Mouse (Mus musculus) gastrocnemius, adult 2 months (tissue): Measurements from ENCODE around the gene Camkk1. TPM values are rescaled to one million over a fixed set of nuclear protein-coding genes. Genes with fewer than 3 reads are reported as not detected.

Experiments used
- DNase-seq: peaks from one replicate; pipeline ENCODE4 v3.0.0; 2022
- H3K27ac ChIP-seq: fragments of 200-600 bp; 2 replicates; pipeline ENCODE4 v1.8.1; 2022; ENCODE audit warnings: mild to moderate bottlenecking
- H3K4me3 ChIP-seq: fragments of 200-600 bp; 2 replicates; pipeline ENCODE4 v1.8.1; 2022; ENCODE audit warnings: mild to moderate bottlenecking, moderate library complexity
- CTCF ChIP-seq: fragments of 200-600 bp; IDR thresholded peaks from 2 replicates; pipeline ENCODE4 v1.8.1; 2022; ENCODE audit warnings: antibody characterized with exemption, mild to moderate bottlenecking, moderate library complexity
- intact Hi-C: fragments of 180-260 bp; cut with DNase I; formaldehyde crosslinking; loops from one replicate; pipeline ENCODE4 v1.15.1; 2025
- total RNA-seq, 2 experiments: library from RNA; stranded (reverse); gene quantifications; 2 replicates each; pipeline ENCODE4 v1.2.3; 2021

Gene Camkk1
- total RNA-seq, 2 experiments from 2014 or later, result 0.43 to 0.89 TPM

- intact Hi-C loops, result no loop called here
- no peak for DNase-seq
- H3K4me3 ChIP-seq, result no peak within 1 kb of the TSS; the same call in 1 of the 2 replicates
- H3K27ac ChIP-seq, result 0 out of 2 replicates have a peak within 1 kb of the TSS, but pooled peaks have one; percentile 20
- no peak for TF ChIP-seq CTCF
These were observed 20.0 kb upstream of the Camkk1 start, which contains the start of gene P2rx1 for GRCm38 (mm10) chr11:72998771-72999170. TSS of gene P2rx1 (plus strand) at chr11:72999103.

GRCm38 (mm10) chr11:73001029-73001428 lies 17.8 kb upstream of the Camkk1 start:
- peak; percentile 76 for DNase-seq

GRCm38 (mm10) chr11:73006377-73006776 lies 12.4 kb upstream of the Camkk1 start:
- peak; percentile 67 for DNase-seq
- peak; percentile 94 for TF ChIP-seq CTCF
- H3K27ac ChIP-seq, result no peak overlapping the region
- no peak overlapping the region for H3K4me3 ChIP-seq
- intact Hi-C loops, result loop anchor here (1.0 to 2.0 kb wide), 3 partner anchors 33 to 336 kb away; no protein-coding TSS in a partner anchor

More at GRCm38 (mm10) chr11:73001029-73001428, 17.8 kb upstream of the Camkk1 start:
- H3K4me3 ChIP-seq, result no peak overlapping the region
- intact Hi-C loops, result loop anchor here (1.0 to 5.0 kb wide), 2 partner anchors 59 to 75 kb away; no protein-coding TSS in a partner anchor
- H3K27ac ChIP-seq, result no peak overlapping the region
- TF ChIP-seq CTCF, result peak; percentile 94

GRCm38 (mm10) chr11:73007113-73007512 lies 11.7 kb upstream of the Camkk1 start:
- no peak for TF ChIP-seq CTCF
- DNase-seq, result no peak
- Histone ChIP-seq H3K4me3 (no peak overlapping the region), H3K27ac (no peak overlapping the region)
- intact Hi-C loops, result loop anchor here (2.0 kb wide), 2 partner anchors 42 to 336 kb away; no protein-coding TSS in a partner anchor

- peak; percentile 86 for TF ChIP-seq CTCF
- peak; percentile 74 for DNase-seq
- intact Hi-C loops, result loop anchor here (2.0 kb wide), 2 partner anchors 41 to 337 kb away; no protein-coding TSS in a partner anchor
- H3K27ac ChIP-seq, result no peak overlapping the region
- no peak overlapping the region for H3K4me3 ChIP-seq
These were observed 10.9 kb upstream of the Camkk1 start for GRCm38 (mm10) chr11:73007698-73008481.

- intact Hi-C loops, result no loop called here
- Histone ChIP-seq H3K4me3 (no peak overlapping the region), H3K27ac (no peak overlapping the region)
- no peak for TF ChIP-seq CTCF
- no peak for DNase-seq
These were observed 10.0 kb upstream of the Camkk1 start for GRCm38 (mm10) chr11:73008826-73009225.

GRCm38 (mm10) chr11:73009531-73010274 lies 9.1 kb upstream of the Camkk1 start:
- intact Hi-C loops, result no loop called here
- H3K4me3 ChIP-seq, result no peak overlapping the region

GRCm38 (mm10) chr11:73013981-73014380 lies 4.8 kb upstream of the Camkk1 start:
- peak; percentile 57 for DNase-seq
- intact Hi-C loops, result no loop called here
- TF ChIP-seq CTCF, result no peak
- no peak overlapping the region for H3K27ac ChIP-seq
- no peak overlapping the region for H3K4me3 ChIP-seq

More at GRCm38 (mm10) chr11:73009531-73010274, 9.1 kb upstream of the Camkk1 start:
- DNase-seq, result no peak
- H3K27ac ChIP-seq, result no peak overlapping the region
- no peak for TF ChIP-seq CTCF

- no peak overlapping the region for H3K4me3 ChIP-seq
- peak overlapping the region; percentile 62 for H3K27ac ChIP-seq
- peak; percentile 59 for DNase-seq
- TF ChIP-seq CTCF, result no peak
- intact Hi-C loops, result no loop called here
These were observed 3.9 kb upstream of the Camkk1 start for GRCm38 (mm10) chr11:73014831-73015344.

GRCm38 (mm10) chr11:73015391-73016102 lies 3.3 kb upstream of the Camkk1 start:
- Histone ChIP-seq H3K27ac (peak overlapping the region; percentile 62), H3K4me3 (no peak overlapping the region)
- intact Hi-C loops, result no loop called here
- peak; percentile 83 for DNase-seq
- TF ChIP-seq CTCF, result no peak

GRCm38 (mm10) chr11:73016103-73016420 lies 2.7 kb upstream of the Camkk1 start:
- TF ChIP-seq CTCF, result no peak
- no peak for DNase-seq
- intact Hi-C loops, result no loop called here
- Histone ChIP-seq H3K4me3 (no peak overlapping the region), H3K27ac (peak overlapping the region; percentile 12; the same call in 1 of the 2 replicates)
